Mouse (Mus musculus) hindbrain, embryonic 11.5 days (tissue): ENCODE data around the gene 0610030E20Rik. TPM values are rescaled to one million over a fixed set of nuclear protein-coding genes. Genes with fewer than 3 reads are reported as not detected.

Experiments used
- ATAC-seq: fragments of 200-750 bp; cut with Nextera tagmentation; 2 replicates; pipeline ENCODE4 v1.8.0; 2017; ENCODE audit warnings: mild to moderate bottlenecking, moderate TSS enrichment, moderate library complexity; ENCODE audit not compliant: low FRiP score
- DNase-seq: peaks from one replicate; pipeline ENCODE4 v3.0.0-alpha.2; 2015; ENCODE audit warnings: low spot score
- H3K27ac ChIP-seq: fragments of 300-500 bp; sonication (generic); 2 replicates; pipeline ENCODE4 v1.5.1; 2014; ENCODE audit warnings: mild to moderate bottlenecking, low read depth, low read length
- H3K27me3 ChIP-seq: fragments of 300-500 bp; sonication (generic); 2 replicates; pipeline ENCODE4 v1.6.1; 2014; ENCODE audit warnings: mild to moderate bottlenecking, low read length, moderate library complexity, mixed read lengths; ENCODE audit not compliant: control insufficient read depth, insufficient read depth
- H3K36me3 ChIP-seq: fragments of 300-500 bp; sonication (generic); 2 replicates; pipeline ENCODE4 v1.6.1; 2014; ENCODE audit warnings: mild to moderate bottlenecking, low read length, moderate library complexity, mixed read lengths; ENCODE audit not compliant: control insufficient read depth, insufficient read depth
- H3K4me1 ChIP-seq: fragments of 300-500 bp; sonication (generic); replicated peaks from 2 replicates; pipeline ENCODE4 v1.6.1; 2014; ENCODE audit warnings: low read length, mixed read lengths; ENCODE audit not compliant: control insufficient read depth, insufficient read depth
- H3K4me2 ChIP-seq: fragments of 300-500 bp; sonication (generic); replicated peaks from 2 replicates; pipeline ENCODE4 v1.6.1; 2014; ENCODE audit warnings: mild to moderate bottlenecking, low read depth, low read length
- H3K4me3 ChIP-seq: fragments of 300-500 bp; sonication (generic); 2 replicates; pipeline ENCODE4 v1.5.1; 2014; ENCODE audit warnings: low read depth, low read length
- H3K9ac ChIP-seq: fragments of 300-500 bp; sonication (generic); 2 replicates; pipeline ENCODE4 v1.6.1; 2014; ENCODE audit warnings: low read depth, low read length
- H3K9me3 ChIP-seq: fragments of 300-500 bp; sonication (generic); 2 replicates; pipeline ENCODE4 v1.6.1; 2016; ENCODE audit warnings: low read length; ENCODE audit not compliant: control insufficient read depth
- WGBS: fragments of 180-500 bp; shearing (Covaris S2); extraction: QIAGEN DNeasy Blood & Tissue Kit; methylation state at CpG from one replicate; pipeline ENCODE4 v1.1.7; 2014; 5-methylcytosine and 5-hydroxymethylcytosine counted together
- polyA plus RNA-seq: library from polyadenylated mRNA; unstranded; fragments of >200 nt; fragmentation: Nextera tagmentation; extraction: Ambion mirVana; gene quantifications from 2 replicates; pipeline ENCODE4 v1.2.1, GENCODE M21; 2014

Gene 0610030E20Rik
- polyA plus RNA-seq, 1 experiment from 2014 or later: 28.4 TPM

- peak overlapping the region; percentile 84 for H3K4me2 ChIP-seq
- 75% methylated on average over 5 of the region's 5 CpGs for WGBS
- H3K27ac ChIP-seq: no peak overlapping the region
- ATAC-seq (no peak), DNase-seq (no peak)
- no peak overlapping the region for H3K9ac ChIP-seq
- H3K9me3 ChIP-seq: no peaks in the 10 kb centered on the region
- H3K4me1 ChIP-seq: 0 out of 2 replicates have a peak, but pooled peaks cover 2% of the 10 kb centered on the region
- peak overlapping the region; percentile 83; the same call in 1 of the 2 replicates for H3K4me3 ChIP-seq
- H3K36me3 ChIP-seq: no peaks in the 10 kb centered on the region
- H3K27me3 ChIP-seq: no peaks in the 10 kb centered on the region
Measured at GRCm38 (mm10) chr6:72361121-72361551, 14.0 kb downstream of the 0610030E20Rik start.

- H3K27ac ChIP-seq: peak overlapping the region; percentile 39; the same call in 1 of the 2 replicates
Measured at GRCm38 (mm10) chr6:72362132-72363028, 15.3 kb downstream of the 0610030E20Rik start.

DNA sequence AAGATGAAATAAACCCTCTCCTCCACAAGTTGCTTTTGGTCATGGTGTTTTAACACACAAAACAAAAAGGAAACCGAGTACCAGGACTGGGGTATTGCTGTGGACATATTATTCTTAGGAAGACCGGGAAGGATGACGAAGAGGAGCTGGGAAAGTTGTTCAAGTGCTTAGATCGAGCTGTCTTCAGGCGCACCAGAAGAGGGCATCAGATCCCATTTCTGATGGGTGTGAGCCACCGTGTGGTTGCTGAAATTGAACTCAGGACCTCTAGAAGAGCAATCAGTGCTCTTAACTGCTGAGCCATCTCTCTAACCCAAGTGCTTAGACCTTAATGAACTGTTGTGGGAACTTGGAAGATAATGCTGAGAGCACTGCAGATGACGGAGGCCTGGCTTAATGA, 16.9 kb downstream of the 0610030E20Rik start:
- H3K27me3 ChIP-seq: no peaks in the 10 kb centered on the region
- no peak overlapping the region for H3K4me3 ChIP-seq
- H3K4me1 ChIP-seq: 0 out of 2 replicates have a peak, but pooled peaks cover 2% of the 10 kb centered on the region
- no peak overlapping the region for H3K9ac ChIP-seq
- 46% methylated on average over 7 of the region's 7 CpGs for WGBS
- H3K36me3 ChIP-seq: no peaks in the 10 kb centered on the region
- no peak overlapping the region for H3K27ac ChIP-seq
- ATAC-seq (no peak), DNase-seq (no peak)
- H3K4me2 ChIP-seq: no peak overlapping the region
- H3K9me3 ChIP-seq: no peaks in the 10 kb centered on the region

More at GRCm38 (mm10) chr6:72362132-72363028, 15.3 kb downstream of the 0610030E20Rik start:
- Histone ChIP-seq H3K36me3 (no peaks in the 10 kb centered on the region), H3K4me3 (peak overlapping the region; percentile 83), H3K4me2 (peak overlapping the region; percentile 84), H3K27me3 (no peaks in the 10 kb centered on the region), H3K9ac (peak overlapping the region; percentile 71), H3K9me3 (no peaks in the 10 kb centered on the region), H3K4me1 (0 out of 2 replicates have a peak, but pooled peaks cover 2% of the 10 kb centered on the region)
- peak; percentile 99 for ATAC-seq
- WGBS: under 1% methylated on average over 42 of the region's 42 CpGs
- DNase-seq: peak; percentile 91

GRCm38 (mm10) chr6:72364985-72365384, 17.9 kb downstream of the 0610030E20Rik start:
- H3K4me3 ChIP-seq: no peak overlapping the region
- no peak for ATAC-seq
- H3K9me3 ChIP-seq: no peaks in the 10 kb centered on the region
- H3K4me2 ChIP-seq: no peak overlapping the region
- WGBS: 68% methylated on average over 6 of the region's 6 CpGs
- no peaks in the 10 kb centered on the region for H3K36me3 ChIP-seq
- no peaks in the 10 kb centered on the region for H3K27me3 ChIP-seq
- DNase-seq: no peak
- H3K4me1 ChIP-seq: 0 out of 2 replicates have a peak, but pooled peaks cover 2% of the 10 kb centered on the region
- H3K9ac ChIP-seq: no peak overlapping the region
- H3K27ac ChIP-seq: no peak overlapping the region

DNA sequence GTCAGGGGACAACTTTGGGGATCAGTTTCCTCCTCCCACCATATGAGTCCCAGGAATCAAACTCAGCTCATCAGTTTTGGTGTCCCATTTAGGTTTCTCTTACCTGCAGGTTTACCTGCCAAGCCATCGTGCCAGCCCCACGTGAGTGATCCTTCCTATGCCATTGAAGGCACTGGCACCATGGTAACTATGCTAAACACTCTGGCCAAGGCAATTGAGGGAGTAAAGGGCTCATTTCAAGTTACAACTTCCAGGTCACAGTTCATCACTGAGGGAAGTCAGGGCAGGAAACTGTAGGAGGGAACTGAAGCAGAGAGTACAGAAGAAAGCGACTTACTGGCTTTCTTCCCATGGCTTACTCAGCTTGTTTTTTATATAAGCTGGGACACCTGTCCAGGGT, 19.2 kb downstream of the 0610030E20Rik start:
- WGBS: 67% methylated on average over 3 of the region's 3 CpGs
- no peak overlapping the region for H3K4me2 ChIP-seq
- H3K4me1 ChIP-seq: 0 out of 2 replicates have a peak, but pooled peaks cover 2% of the 10 kb centered on the region
- no peak for ATAC-seq
- H3K4me3 ChIP-seq: no peak overlapping the region
- no peaks in the 10 kb centered on the region for H3K27me3 ChIP-seq
- H3K36me3 ChIP-seq: no peaks in the 10 kb centered on the region
- no peak for DNase-seq
- no peaks in the 10 kb centered on the region for H3K9me3 ChIP-seq
- H3K9ac ChIP-seq: no peak overlapping the region
- H3K27ac ChIP-seq: no peak overlapping the region

GRCm38 (mm10) chr6:72366844-72367443, 19.8 kb downstream of the 0610030E20Rik start, which contains the start of gene Rnf181:
Rnf181 (minus strand) TSS chr6:72366956.
- Histone ChIP-seq H3K27ac (no peak within 1 kb of the TSS), H3K36me3 (no peaks in the 10 kb centered on the region), H3K4me2 (no peak within 1 kb of the TSS), H3K4me3 (no peak within 1 kb of the TSS), H3K27me3 (no peaks in the 10 kb centered on the region), H3K4me1 (no peaks in the 10 kb centered on the region), H3K9me3 (no peaks in the 10 kb centered on the region), H3K9ac (no peak within 1 kb of the TSS)
- DNase-seq (no peak), ATAC-seq (no peak)
- WGBS: 79% methylated on average over 4 of the region's 4 CpGs

- no peak overlapping the region for H3K4me3 ChIP-seq
- no peak overlapping the region for H3K4me2 ChIP-seq
- H3K9ac ChIP-seq: no peak overlapping the region
- no peaks in the 10 kb centered on the region for H3K36me3 ChIP-seq
- H3K27ac ChIP-seq: no peak overlapping the region
- no peaks in the 10 kb centered on the region for H3K4me1 ChIP-seq
- no peaks in the 10 kb centered on the region for H3K27me3 ChIP-seq
- H3K9me3 ChIP-seq: no peaks in the 10 kb centered on the region
- 90% methylated on average over 4 of the region's 4 CpGs for WGBS
- no peak for ATAC-seq
- DNase-seq: no peak
Measured at GRCm38 (mm10) chr6:72367460-72367974, 20.4 kb downstream of the 0610030E20Rik start.

- H3K27ac ChIP-seq: no peak overlapping the region
- H3K9ac ChIP-seq: no peak overlapping the region
- H3K4me1 ChIP-seq: no peaks in the 10 kb centered on the region
- DNase-seq: no peak
- H3K9me3 ChIP-seq: no peaks in the 10 kb centered on the region
- ATAC-seq: no peak
- no peaks in the 10 kb centered on the region for H3K27me3 ChIP-seq
- H3K36me3 ChIP-seq: no peaks in the 10 kb centered on the region
- 79% methylated on average over 4 of the region's 4 CpGs for WGBS
- H3K4me2 ChIP-seq: no peak overlapping the region
- no peak overlapping the region for H3K4me3 ChIP-seq
Measured at GRCm38 (mm10) chr6:72369557-72369956, 22.4 kb downstream of the 0610030E20Rik start.
